Mouse (Mus musculus) MN1 (cell line): Measurements from ENCODE around the gene Adamts4.

ENCODE experiments used
- DNase-seq: peaks from one replicate; pipeline ENCODE4 v3.0.0-alpha.2; 2016; ENCODE audit warnings: low spot score

Gene Adamts4

GRCm38 (mm10) chr1:171256095-171256818, 6.0 kb downstream of the Adamts4 start:
- DNase-seq, result no peak

GRCm38 (mm10) chr1:171256937-171257548, 6.8 kb downstream of the Adamts4 start:
- peak; percentile 90 for DNase-seq

GRCm38 (mm10) chr1:171257781-171258180, 7.6 kb downstream of the Adamts4 start:
- no peak for DNase-seq

- peak; percentile 63 for DNase-seq
Measured at GRCm38 (mm10) chr1:171258921-171259320, 8.7 kb downstream of the Adamts4 start.

GRCm38 (mm10) chr1:171260316-171260715, 10.1 kb downstream of the Adamts4 start:
- no peak for DNase-seq

- DNase-seq, result peak; percentile 83
Measured at GRCm38 (mm10) chr1:171262594-171263130, 12.4 kb downstream of the Adamts4 start.

GRCm38 (mm10) chr1:171263185-171263611, 13.0 kb downstream of the Adamts4 start:
- DNase-seq, result peak; percentile 90

- no peak for DNase-seq
Measured at GRCm38 (mm10) chr1:171263666-171264461, 13.6 kb downstream of the Adamts4 start.

GRCm38 (mm10) chr1:171265971-171266744, 15.9 kb downstream of the Adamts4 start:
- DNase-seq, result no peak

GRCm38 (mm10) chr1:171268341-171268740, 18.1 kb downstream of the Adamts4 start:
- DNase-seq, result no peak

GRCm38 (mm10) chr1:171269848-171270572, 19.8 kb downstream of the Adamts4 start, which contains the start of gene B4galt3:
B4galt3 (plus strand) TSS chr1:171270328.
- peak; percentile 90 for DNase-seq

- DNase-seq, result no peak
Measured at GRCm38 (mm10) chr1:171270573-171270900, 20.3 kb downstream of the Adamts4 start.

- DNase-seq, result no peak
Measured at GRCm38 (mm10) chr1:171271196-171271595, 21.0 kb downstream of the Adamts4 start.

- no peak for DNase-seq
Measured at GRCm38 (mm10) chr1:171271622-171272021, 21.4 kb downstream of the Adamts4 start.

GRCm38 (mm10) chr1:171272086-171272485, 21.9 kb downstream of the Adamts4 start:
- no peak for DNase-seq

- DNase-seq, result no peak
Measured at GRCm38 (mm10) chr1:171274171-171274570, 23.9 kb downstream of the Adamts4 start.

- no peak for DNase-seq
Measured at GRCm38 (mm10) chr1:171275144-171275734, 25.0 kb downstream of the Adamts4 start.

- no peak for DNase-seq
Measured at GRCm38 (mm10) chr1:171276110-171276748, 26.0 kb downstream of the Adamts4 start.

- no peak for DNase-seq
Measured at GRCm38 (mm10) chr1:171277736-171278135, 27.5 kb downstream of the Adamts4 start.

- no peak for DNase-seq
Measured at GRCm38 (mm10) chr1:171278436-171278835, 28.2 kb downstream of the Adamts4 start.
